15 mouse cellular contexts compared by ENCODE assay signal in the genomic region with DNA sequence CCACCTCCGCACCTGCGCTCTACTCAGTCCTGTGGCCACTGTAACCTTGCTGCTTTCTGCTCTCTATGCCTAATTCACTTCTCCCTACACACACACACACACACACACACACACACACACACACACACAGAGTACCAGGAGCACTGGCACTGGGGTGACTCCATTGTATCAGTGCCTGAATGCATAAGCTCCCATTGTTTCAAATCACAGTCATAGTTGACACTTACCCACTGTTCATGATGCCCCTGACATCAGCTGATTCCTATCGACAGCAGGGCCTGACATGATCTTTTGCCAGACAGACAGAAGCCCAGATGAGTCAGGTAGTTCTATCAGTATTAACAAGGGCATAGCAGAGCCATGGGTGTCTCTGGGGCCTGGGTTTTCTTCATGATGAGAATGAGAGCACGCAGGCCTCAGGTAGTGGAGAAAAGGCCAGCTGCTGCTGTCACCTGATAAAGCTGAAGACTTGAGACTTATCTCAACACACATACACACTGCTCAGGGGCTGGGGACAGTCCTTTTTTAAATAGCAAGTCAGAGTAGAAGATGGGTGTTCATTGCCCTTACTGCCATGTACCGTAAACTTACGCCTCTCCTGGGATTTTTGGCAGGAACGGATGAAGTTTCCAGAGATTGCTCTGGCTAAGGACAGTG. TPM values are rescaled to one million over a fixed set of nuclear protein-coding genes. Genes with fewer than 3 reads are reported as not detected.
DNase-seq lines count a peak whose midpoint lies in the region; ATAC-seq and TF ChIP-seq lines count a peak whose summit lies in the region.
"Had no signal": no experiment of that assay in that cellular context is flagged by ENCODE, and none has a peak within 500 bp of the region (broad histone marks: within the 10 kb centered on the region; RNA-seq: fewer than 3 reads in every experiment).

No protein-coding gene starts in this region.

- peak overlapping the region; percentile 48; the same call in 1 of the 2 replicates for H3K27ac ChIP-seq in forebrain, embryonic 10.5 days
- H3K27ac ChIP-seq in forebrain, embryonic 14.5 days (ENCODE audit: low read depth, low read length): no peak overlapping the region
- H3K27ac ChIP-seq in limb, embryonic 12.5 days: peak overlapping the region; percentile 0; the same call in 1 of the 2 replicates
- H3K27ac ChIP-seq in limb, embryonic 10.5 days: no peak overlapping the region
- H3K27ac ChIP-seq in liver, postnatal 0 days (ENCODE audit: low read depth): peak overlapping the region; percentile 72
- H3K27ac ChIP-seq in intestine, embryonic 16.5 days (ENCODE audit: low read length): no peak overlapping the region
- H3K27ac ChIP-seq: embryonic facial prominence, embryonic 13.5 days had no signal

- H3K4me2 ChIP-seq in forebrain, embryonic 14.5 days (ENCODE audit: low read length): no peak overlapping the region
- H3K4me2 ChIP-seq in limb, embryonic 12.5 days: no peak overlapping the region
- peak overlapping the region; percentile 60 for H3K4me2 ChIP-seq in liver, postnatal 0 days (ENCODE audit: low read depth, low read length)
- H3K4me2 ChIP-seq in intestine, embryonic 16.5 days (ENCODE audit: low read depth, low read length): no peak overlapping the region
- H3K4me2 ChIP-seq: embryonic facial prominence, embryonic 13.5 days had no signal

- H3K9me3 ChIP-seq in forebrain, embryonic 10.5 days: no peaks in the 10 kb centered on the region
- H3K9me3 ChIP-seq in forebrain, embryonic 14.5 days (replicated peaks; ENCODE audit: control insufficient read depth, low read length): no peaks in the 10 kb centered on the region
- no peaks in the 10 kb centered on the region for H3K9me3 ChIP-seq in limb, embryonic 12.5 days
- H3K9me3 ChIP-seq in limb, embryonic 10.5 days (replicated peaks): no peaks in the 10 kb centered on the region
- H3K9me3 ChIP-seq in liver, postnatal 0 days (ENCODE audit: low read length): no peaks in the 10 kb centered on the region
- H3K9me3 ChIP-seq in intestine, embryonic 16.5 days (ENCODE audit: control insufficient read depth, low read length): no peaks in the 10 kb centered on the region
- H3K9me3 ChIP-seq: embryonic facial prominence, embryonic 13.5 days had no signal

- peak; percentile 90 for TF ChIP-seq EP300 in liver, postnatal 0 days (IDR thresholded peaks at IDR 0.05; ENCODE audit: low read depth)

- no peaks in the 10 kb centered on the region for H3K27me3 ChIP-seq in forebrain, embryonic 10.5 days (ENCODE audit: poor library complexity, severe bottlenecking)
- no peaks in the 10 kb centered on the region for H3K27me3 ChIP-seq in forebrain, embryonic 14.5 days (replicated peaks; ENCODE audit: control insufficient read depth, insufficient read depth, low read length)
- H3K27me3 ChIP-seq in limb, embryonic 12.5 days: no peaks in the 10 kb centered on the region
- H3K27me3 ChIP-seq in limb, embryonic 10.5 days (ENCODE audit: low read depth, poor library complexity, severe bottlenecking): no peaks in the 10 kb centered on the region
- no peaks in the 10 kb centered on the region for H3K27me3 ChIP-seq in liver, postnatal 0 days (ENCODE audit: insufficient read depth, low read length)
- no peaks in the 10 kb centered on the region for H3K27me3 ChIP-seq in intestine, embryonic 16.5 days (replicated peaks; ENCODE audit: control insufficient read depth, insufficient read depth, low read length)
- H3K27me3 ChIP-seq: embryonic facial prominence, embryonic 13.5 days had no signal

- peaks cover 39% of the 10 kb centered on the region for H3K36me3 ChIP-seq in forebrain, embryonic 10.5 days (replicated peaks)
- H3K36me3 ChIP-seq in forebrain, embryonic 14.5 days (ENCODE audit: control insufficient read depth, insufficient read depth, low read length): peaks cover 27% of the 10 kb centered on the region
- peaks cover 34% of the 10 kb centered on the region for H3K36me3 ChIP-seq in limb, embryonic 12.5 days
- peaks cover 37% of the 10 kb centered on the region for H3K36me3 ChIP-seq in limb, embryonic 10.5 days
- 0 out of 2 replicates have a peak, but pooled peaks cover 9% of the 10 kb centered on the region for H3K36me3 ChIP-seq in liver, postnatal 0 days (replicated peaks; ENCODE audit: insufficient read depth, low read length)
- H3K36me3 ChIP-seq in intestine, embryonic 16.5 days (ENCODE audit: control insufficient read depth, insufficient read depth, low read length): peaks cover 4% of the 10 kb centered on the region; the same call in 1 of the 2 replicates

- WGBS in forebrain, embryonic 10.5 days: 89% methylated on average over 7 of the region's 7 CpGs
- 86% methylated on average over 7 of the region's 7 CpGs for WGBS in forebrain, embryonic 14.5 days
- WGBS in limb, embryonic 12.5 days: 79% methylated on average over 7 of the region's 7 CpGs
- WGBS in limb, embryonic 10.5 days: 89% methylated on average over 7 of the region's 7 CpGs
- WGBS in liver, postnatal 0 days (ENCODE audit: insufficient replicate concordance): 55% methylated on average over 7 of the region's 7 CpGs
- WGBS in intestine, embryonic 16.5 days: 86% methylated on average over 7 of the region's 7 CpGs

- ATAC-seq in forebrain, embryonic 14.5 days: no peak
- ATAC-seq in limb, embryonic 12.5 days (ENCODE audit: insufficient number of reproducible peaks, insufficient read depth, low FRiP score, low TSS enrichment, low read depth): no peak
- peak; percentile 53 for ATAC-seq in liver, postnatal 0 days
- no peak for ATAC-seq in intestine, embryonic 16.5 days
- ATAC-seq: inflammation-experienced regulatory T-cells, adult 6 months had no signal

- no peak for TF ChIP-seq CTCF in liver, postnatal 0 days (IDR thresholded peaks at IDR 0.05; ENCODE audit: low read depth)

- no peak overlapping the region for H3K4me3 ChIP-seq in forebrain, embryonic 10.5 days
- no peak overlapping the region for H3K4me3 ChIP-seq in forebrain, embryonic 14.5 days (ENCODE audit: low read depth, low read length)
- H3K4me3 ChIP-seq in limb, embryonic 12.5 days (replicated peaks): no peak overlapping the region
- no peak overlapping the region for H3K4me3 ChIP-seq in limb, embryonic 10.5 days
- peak overlapping the region; percentile 20; the same call in 1 of the 2 replicates for H3K4me3 ChIP-seq in liver, postnatal 0 days (ENCODE audit: low read depth, low read length)
- H3K4me3 ChIP-seq in intestine, embryonic 16.5 days (ENCODE audit: low read length): no peak overlapping the region
- H3K4me3 ChIP-seq: embryonic facial prominence, embryonic 13.5 days had no signal

- no peak for DNase-seq in forebrain, embryonic 10.5 days (ENCODE audit: extremely low spot score, low spot score)
- no peak for DNase-seq in forebrain, embryonic 14.5 days (ENCODE audit: low spot score)
- DNase-seq in limb, embryonic 10.5 days (ENCODE audit: low spot score): no peak
- peak; percentile 70 for DNase-seq in c-Kit-positive CD71-positive TER-119-negative erythroid progenitor cells, embryonic 14.5 days (ENCODE audit: low read depth)
- DNase-seq in liver, postnatal 0 days: peak; percentile 43
- DNase-seq in embryo, embryonic 10 days (ENCODE audit: low spot score): no peak
- DNase-seq: cerebellum, adult 11-12 months; kidney, postnatal 25 days; right cerebral cortex, adult 18-20 months had no signal

- H3K4me1 ChIP-seq in forebrain, embryonic 10.5 days: peaks cover 45% of the 10 kb centered on the region
- peaks cover 3% of the 10 kb centered on the region; the same call in 1 of the 2 replicates for H3K4me1 ChIP-seq in forebrain, embryonic 14.5 days (ENCODE audit: control insufficient read depth, insufficient read depth, low read length)
- 0 out of 2 replicates have a peak, but pooled peaks cover 2% of the 10 kb centered on the region for H3K4me1 ChIP-seq in limb, embryonic 12.5 days (replicated peaks)
- H3K4me1 ChIP-seq in limb, embryonic 10.5 days: peaks cover 8% of the 10 kb centered on the region
- H3K4me1 ChIP-seq in liver, postnatal 0 days (ENCODE audit: insufficient read depth): peaks cover 33% of the 10 kb centered on the region
- H3K4me1 ChIP-seq in intestine, embryonic 16.5 days (ENCODE audit: control insufficient read depth, insufficient read depth, low read length): no peaks in the 10 kb centered on the region; the same call in 1 of the 2 replicates

- H3K9ac ChIP-seq in forebrain, embryonic 14.5 days (ENCODE audit: low read length): no peak overlapping the region
- H3K9ac ChIP-seq in limb, embryonic 12.5 days (replicated peaks): no peak overlapping the region
- H3K9ac ChIP-seq in liver, postnatal 0 days (replicated peaks): 0 out of 2 replicates have a peak overlapping the region, but pooled peaks have one; percentile 10
- H3K9ac ChIP-seq in intestine, embryonic 16.5 days (ENCODE audit: low read depth, low read length): no peak overlapping the region
- H3K9ac ChIP-seq: embryonic facial prominence, embryonic 13.5 days had no signal

RNA-seq across cellular contexts. Expression of gene Snx15, which starts 4.2 kb away (rescaled TPM):
- polyA plus RNA-seq in forebrain, embryonic 10.5 days (2016; fragmentation: Nextera tagmentation; extraction: Ambion mirVana): 24.1 and 25.6 TPM in 2 replicates
- 45.6 and 50.2 TPM in 2 replicates for polyA plus RNA-seq in forebrain, embryonic 14.5 days (2014; fragmentation: Nextera tagmentation; extraction: Ambion mirVana)
- 33.1 and 33.2 TPM in 2 replicates for polyA plus RNA-seq in limb, embryonic 12.5 days (2016; fragmentation: Nextera tagmentation; extraction: Ambion mirVana)
- 25.7 and 28.7 TPM in 2 replicates for polyA plus RNA-seq in limb, embryonic 10.5 days (2016; fragmentation: Nextera tagmentation; extraction: Ambion mirVana)
- 38.6 and 41.6 TPM in 2 replicates for polyA plus RNA-seq in liver, postnatal 0 days (2015; fragmentation: Nextera tagmentation; extraction: Ambion mirVana)
- polyA plus RNA-seq in intestine, embryonic 16.5 days (2015; fragmentation: Nextera tagmentation; extraction: Ambion mirVana): 36.8 and 37.0 TPM in 2 replicates

RNA-seq across cellular contexts. Expression of gene Batf2, which starts 8.5 kb away (rescaled TPM):
- not detected in 2 replicates for polyA plus RNA-seq in forebrain, embryonic 10.5 days (2016; fragmentation: Nextera tagmentation; extraction: Ambion mirVana)
- not detected in 2 replicates for polyA plus RNA-seq in forebrain, embryonic 14.5 days (2014; fragmentation: Nextera tagmentation; extraction: Ambion mirVana)
- not detected in 2 replicates for polyA plus RNA-seq in limb, embryonic 12.5 days (2016; fragmentation: Nextera tagmentation; extraction: Ambion mirVana)
- not detected in 2 replicates for polyA plus RNA-seq in limb, embryonic 10.5 days (2016; fragmentation: Nextera tagmentation; extraction: Ambion mirVana)
- polyA plus RNA-seq in liver, postnatal 0 days (2015; fragmentation: Nextera tagmentation; extraction: Ambion mirVana): 0.59 and 1.1 TPM in 2 replicates
- 1.1 and 1.8 TPM in 2 replicates for polyA plus RNA-seq in intestine, embryonic 16.5 days (2015; fragmentation: Nextera tagmentation; extraction: Ambion mirVana)
- polyA plus RNA-seq: embryonic facial prominence, embryonic 13.5 days; inflammation-experienced regulatory T-cells, adult 6 months; limb, embryonic 11.5 days; neural tube, embryonic 11.5 days had no signal

RNA-seq across cellular contexts. Expression of gene Arl2, which starts 9.0 kb away (rescaled TPM):
- polyA plus RNA-seq in forebrain, embryonic 10.5 days (2016; fragmentation: Nextera tagmentation; extraction: Ambion mirVana): 112 and 113 TPM in 2 replicates
- 80.3 and 90.2 TPM in 2 replicates for polyA plus RNA-seq in forebrain, embryonic 14.5 days (2014; fragmentation: Nextera tagmentation; extraction: Ambion mirVana)
- 78.2 and 83.4 TPM in 2 replicates for polyA plus RNA-seq in limb, embryonic 12.5 days (2016; fragmentation: Nextera tagmentation; extraction: Ambion mirVana)
- polyA plus RNA-seq in limb, embryonic 10.5 days (2016; fragmentation: Nextera tagmentation; extraction: Ambion mirVana): 97.0 and 112 TPM in 2 replicates
- 16.7 and 20.5 TPM in 2 replicates for polyA plus RNA-seq in liver, postnatal 0 days (2015; fragmentation: Nextera tagmentation; extraction: Ambion mirVana)
- polyA plus RNA-seq in intestine, embryonic 16.5 days (2015; fragmentation: Nextera tagmentation; extraction: Ambion mirVana): 102 and 103 TPM in 2 replicates

RNA-seq across cellular contexts. Expression of gene Sac3d1, which starts 13.8 kb away (rescaled TPM):
- 64.2 and 64.6 TPM in 2 replicates for polyA plus RNA-seq in forebrain, embryonic 10.5 days (2016; fragmentation: Nextera tagmentation; extraction: Ambion mirVana)
- 56.4 and 57.6 TPM in 2 replicates for polyA plus RNA-seq in forebrain, embryonic 14.5 days (2014; fragmentation: Nextera tagmentation; extraction: Ambion mirVana)
- 55.0 and 58.8 TPM in 2 replicates for polyA plus RNA-seq in limb, embryonic 12.5 days (2016; fragmentation: Nextera tagmentation; extraction: Ambion mirVana)
- polyA plus RNA-seq in limb, embryonic 10.5 days (2016; fragmentation: Nextera tagmentation; extraction: Ambion mirVana): 65.4 and 73.3 TPM in 2 replicates
- 15.0 and 15.6 TPM in 2 replicates for polyA plus RNA-seq in liver, postnatal 0 days (2015; fragmentation: Nextera tagmentation; extraction: Ambion mirVana)
- polyA plus RNA-seq in intestine, embryonic 16.5 days (2015; fragmentation: Nextera tagmentation; extraction: Ambion mirVana): 33.4 and 35.7 TPM in 2 replicates

RNA-seq across cellular contexts. Expression of gene Naaladl1, which starts 26.7 kb away (rescaled TPM):
- 0.82 and 0.88 TPM in 2 replicates for polyA plus RNA-seq in forebrain, embryonic 10.5 days (2016; fragmentation: Nextera tagmentation; extraction: Ambion mirVana)
- 0.36 and 0.42 TPM in 2 replicates for polyA plus RNA-seq in forebrain, embryonic 14.5 days (2014; fragmentation: Nextera tagmentation; extraction: Ambion mirVana)
- polyA plus RNA-seq in limb, embryonic 12.5 days (2016; fragmentation: Nextera tagmentation; extraction: Ambion mirVana): 0.54 and 0.71 TPM in 2 replicates
- polyA plus RNA-seq in limb, embryonic 10.5 days (2016; fragmentation: Nextera tagmentation; extraction: Ambion mirVana): 0.54 and 0.75 TPM in 2 replicates
- 0.46 and 0.63 TPM in 2 replicates for polyA plus RNA-seq in liver, postnatal 0 days (2015; fragmentation: Nextera tagmentation; extraction: Ambion mirVana)
- polyA plus RNA-seq in intestine, embryonic 16.5 days (2015; fragmentation: Nextera tagmentation; extraction: Ambion mirVana): 71.9 and 102 TPM in 2 replicates

Comparison
In these comparisons a context has a peak if more than half of its experiments do, and no peak if none do; other contexts are left out.
1. H3K27ac ChIP-seq: peak in forebrain, embryonic 10.5 days (single experiment), limb, embryonic 12.5 days (single experiment) and liver, postnatal 0 days (single experiment); none in forebrain, embryonic 14.5 days (single experiment), limb, embryonic 10.5 days (single experiment) and intestine, embryonic 16.5 days (single experiment).
2. DNase-seq: peak in c-Kit-positive CD71-positive TER-119-negative erythroid progenitor cells, embryonic 14.5 days (single experiment) and liver, postnatal 0 days (single experiment); none in forebrain, embryonic 10.5 days (single experiment), forebrain, embryonic 14.5 days (single experiment), limb, embryonic 10.5 days (single experiment) and embryo, embryonic 10 days (single experiment).